Mouse (Mus musculus): ENCODE data around the gene Adgrd1. TPM values are rescaled to one million over a fixed set of nuclear protein-coding genes. Genes with fewer than 3 reads are reported as not detected.

The Adgrd1 gene
- total and polyA plus RNA-seq, 3 experiments, result 0.27 to 0.56 TPM; not detected in 1

- Histone ChIP-seq H3K36me3 (ENCODE audit: control insufficient read depth in 1 of 2, insufficient read depth in 2 of 2, low read length in 2 of 2) (peaks cover 0 to 15% of the 10 kb centered on the region in 2 experiments; a peak in 2 of 4 replicates), H3K27me3 (ENCODE audit: control insufficient read depth in 1 of 2, insufficient read depth in 2 of 2, low read length in 2 of 2) (no peaks in the 10 kb centered on the region), H3K9ac (ENCODE audit: control insufficient read depth, low read depth, low read length, poor library complexity, severe bottlenecking) (peak overlapping the region; percentile 62), H3K27ac (ENCODE audit: control insufficient read depth, low read depth, low read length) (no peak overlapping the region; the same call in 1 of the 2 replicates), H3K4me1 (ENCODE audit: control insufficient read depth in 1 of 2, insufficient read depth in 2 of 2, low read length in 2 of 2) (peaks cover 7 to 22% of the 10 kb centered on the region in 2 experiments), H3K79me2 (ENCODE audit: control insufficient read depth, insufficient read depth, low read length, poor library complexity) (no peaks in the 10 kb centered on the region; the same call in 1 of the 2 replicates), H3K9me3 (replicated peaks; ENCODE audit: insufficient read depth, low read length) (no peaks in the 10 kb centered on the region), H3K4me3 (ENCODE audit: control insufficient read depth in 1 of 2, insufficient read depth in 1 of 2, low read depth in 2 of 2, low read length in 2 of 2) (peak overlapping the region; percentile 61 to 72)
- DNase-seq (ENCODE audit: low read depth, low spot score), result peak; percentile 93
- peak; percentile 92 for TF ChIP-seq SMC3 (IDR thresholded peaks at IDR 0.05; ENCODE audit: low read depth, low read length)
- TF ChIP-seq RAD21 (IDR thresholded peaks at IDR 0.05; ENCODE audit: low read depth, low read length), result peak; percentile 92
- TF ChIP-seq MAX (IDR thresholded peaks at IDR 0.05; ENCODE audit: low read length), result no peak
- peak; percentile 85 for TF ChIP-seq SIN3A (IDR thresholded peaks at IDR 0.05; ENCODE audit: low read length)
- TF ChIP-seq CTCF (IDR thresholded peaks at IDR 0.05 in 2 of 3, conservative IDR thresholded peaks at IDR 0.05 in 1 of 3; ENCODE audit: control insufficient read depth in 1 of 3, insufficient read depth in 1 of 3, low read depth in 2 of 3, low read length in 3 of 3, poor library complexity in 1 of 3, severe bottlenecking in 1 of 3), result peak; percentile 63 to 93 (median 85)
- no peak for TF ChIP-seq POLR2AphosphoS2 (IDR thresholded peaks at IDR 0.05; ENCODE audit: low read length)
- 0 out of 2 replicates have a peak, but pooled peaks have one; percentile 19 for TF ChIP-seq CHD2 (IDR thresholded peaks at IDR 0.05; ENCODE audit: low read length)
- TF ChIP-seq CHD1 (IDR thresholded peaks at IDR 0.05; ENCODE audit: low read depth, low read length), result peak; percentile 68
- no peak for TF ChIP-seq BHLHE40 (IDR thresholded peaks at IDR 0.05; ENCODE audit: borderline replicate concordance, low read depth, low read length)
- TF ChIP-seq ELF1 (IDR thresholded peaks at IDR 0.05; ENCODE audit: low read depth, low read length), result peak; percentile 53
- peak; percentile 76; the same call in 1 of the 2 replicates for TF ChIP-seq MXI1 (IDR thresholded peaks at IDR 0.05; ENCODE audit: low read depth, low read length)
- TF ChIP-seq ZC3H11A (IDR thresholded peaks at IDR 0.05; ENCODE audit: low read depth, low read length), result peak; percentile 87
- peak; percentile 88; the same call in 1 of the 2 replicates for TF ChIP-seq MAZ (IDR thresholded peaks at IDR 0.05; ENCODE audit: low read depth, low read length)
- peak in 1 of 2 experiments; percentile 14; a peak in 1 of 4 replicates for TF ChIP-seq EP300 (IDR thresholded peaks at IDR 0.05; ENCODE audit: low read depth in 1 of 2, low read length in 2 of 2)
- no peak for TF ChIP-seq MYB (IDR thresholded peaks at IDR 0.05; ENCODE audit: low read depth, low read length)
- TF ChIP-seq TCF12 (IDR thresholded peaks at IDR 0.05; ENCODE audit: low read depth, low read length), result 0 out of 2 replicates have a peak, but pooled peaks have one; percentile 5
- 0 out of 2 replicates have a peak, but pooled peaks have one; percentile 5 for TF ChIP-seq RCOR1 (IDR thresholded peaks at IDR 0.05; ENCODE audit: low read depth, low read length)
Observed at GRCm38 (mm10) chr5:129063037-129063791, 33.3 kb upstream of the Adgrd1 start.

GRCm38 (mm10) chr5:129063792-129064087 lies 32.8 kb upstream of the Adgrd1 start:
- Histone ChIP-seq H3K4me3 (ENCODE audit: control insufficient read depth in 1 of 2, insufficient read depth in 1 of 2, low read depth in 2 of 2, low read length in 2 of 2) (peak overlapping the region; percentile 61 to 72), H3K36me3 (ENCODE audit: control insufficient read depth in 1 of 2, insufficient read depth in 2 of 2, low read length in 2 of 2) (peaks cover 0 to 15% of the 10 kb centered on the region in 2 experiments; a peak in 2 of 4 replicates), H3K4me1 (ENCODE audit: control insufficient read depth in 1 of 2, insufficient read depth in 2 of 2, low read length in 2 of 2) (peaks cover 7 to 22% of the 10 kb centered on the region in 2 experiments), H3K27ac (ENCODE audit: control insufficient read depth, low read depth, low read length) (peak overlapping the region; percentile 37; the same call in 1 of the 2 replicates), H3K9me3 (replicated peaks; ENCODE audit: insufficient read depth, low read length) (no peaks in the 10 kb centered on the region), H3K9ac (ENCODE audit: control insufficient read depth, low read depth, low read length, poor library complexity, severe bottlenecking) (peak overlapping the region; percentile 62), H3K79me2 (ENCODE audit: control insufficient read depth, insufficient read depth, low read length, poor library complexity) (no peaks in the 10 kb centered on the region; the same call in 1 of the 2 replicates), H3K27me3 (ENCODE audit: control insufficient read depth in 1 of 2, insufficient read depth in 2 of 2, low read length in 2 of 2) (no peaks in the 10 kb centered on the region)
- DNase-seq (ENCODE audit: low read depth, low spot score), result no peak
- no peak for TF ChIP-seq MEF2A (IDR thresholded peaks at IDR 0.05; ENCODE audit: extremely low read depth, insufficient replicate concordance, low read depth, low read length, poor library complexity, severe bottlenecking)
- no peak for TF ChIP-seq HCFC1 (IDR thresholded peaks at IDR 0.05; ENCODE audit: low read depth, low read length)
- no peak for TF ChIP-seq SMC3 (IDR thresholded peaks at IDR 0.05; ENCODE audit: low read depth, low read length)
- TF ChIP-seq MAX (IDR thresholded peaks at IDR 0.05; ENCODE audit: low read length), result no peak
- TF ChIP-seq ETS1 (IDR thresholded peaks at IDR 0.05; ENCODE audit: low read depth, low read length), result no peak
- no peak for TF ChIP-seq EP300 (IDR thresholded peaks at IDR 0.05; ENCODE audit: low read depth in 1 of 2, low read length in 2 of 2)
- no peak for TF ChIP-seq POLR2A (IDR thresholded peaks at IDR 0.05; ENCODE audit: control insufficient read depth in 1 of 2, insufficient read depth in 1 of 2, low read depth in 1 of 2, low read length in 2 of 2, poor library complexity in 1 of 2)
- TF ChIP-seq UBTF (IDR thresholded peaks at IDR 0.05; ENCODE audit: borderline replicate concordance, insufficient read depth, low read depth, low read length), result no peak

Measured in MEL (cell line).